Mouse (Mus musculus): ENCODE results near the gene Gm13696. TPM values are rescaled to one million over a fixed set of nuclear protein-coding genes. Genes with fewer than 3 reads are reported as not detected.
"Not testable (repeated sequence)": the region's sequence is repeated elsewhere in the genome, so short reads cannot be mapped to it uniquely, and the experiment has no call there.

The Gm13696 gene
- total and polyA plus RNA-seq, 3 experiments: 0.04 to 0.44 TPM; not detected in 1

- no peaks in the 10 kb centered on the region for H3K9me3 ChIP-seq (replicated peaks; ENCODE audit: low read length)
- in situ Hi-C loops (cut with MboI; ENCODE audit: low pct_ligation_motif_present, low pct_unique_long_range_greater_than_20kb, low sequenced_read_pairs): no loop called here
- no peak overlapping the region for H3K9ac ChIP-seq (ENCODE audit: insufficient read depth, low read depth)
- H3K27me3 ChIP-seq (replicated peaks): no peaks in the 10 kb centered on the region
- no peak for DNase-seq (ENCODE audit: extremely low read depth)
- no peaks in the 10 kb centered on the region for H3K79me2 ChIP-seq (replicated peaks; ENCODE audit: control insufficient read depth, extremely low read depth, insufficient read depth, poor library complexity, severe bottlenecking)
- no peak overlapping the region for H3K27ac ChIP-seq (ENCODE audit: insufficient read depth, low read depth)
- dilution Hi-C loops (cut with MboI; ENCODE audit: extremely low pct_ligation_motif_present, extremely low pct_unique_long_range_greater_than_20kb, low sequenced_read_pairs): no loop called here
- TF ChIP-seq ZNF384 (IDR thresholded peaks at IDR 0.05; ENCODE audit: low read depth, low read length) (no peak), IRF4 (IDR thresholded peaks at IDR 0.05; ENCODE audit: low read depth, low read length) (no peak), MAX (IDR thresholded peaks at IDR 0.05; ENCODE audit: low read length) (no peak), TCF12 (IDR thresholded peaks at IDR 0.05; ENCODE audit: low read depth, low read length) (no peak), POLR2A (IDR thresholded peaks at IDR 0.05; ENCODE audit: low read depth, low read length) (no peak)
- H3K4me3 ChIP-seq (replicated peaks in 1 of 3; ENCODE audit: low read depth in 2 of 3, low read length in 2 of 3, poor library complexity in 1 of 3): no peak overlapping the region
- H3K4me2 ChIP-seq (ENCODE audit: insufficient read depth, low read depth, poor library complexity, severe bottlenecking): no peak overlapping the region
- peaks cover 0 to 10% of the 10 kb centered on the region in 2 experiments; a peak in 2 of 4 replicates for H3K4me1 ChIP-seq (ENCODE audit: control insufficient read depth in 1 of 2, insufficient read depth in 2 of 2)
- H3K36me3 ChIP-seq (replicated peaks in 1 of 2; ENCODE audit: control insufficient read depth in 1 of 2, insufficient read depth in 1 of 2, low read length in 1 of 2): no peaks in the 10 kb centered on the region
Measured at GRCm38 (mm10) chr2:84014572-84014971, 41.6 kb downstream of the Gm13696 start.

- DNase-seq (ENCODE audit: extremely low read depth); H3K4me2 ChIP-seq (ENCODE audit: insufficient read depth, low read depth, poor library complexity, severe bottlenecking); H3K79me2 ChIP-seq (replicated peaks; ENCODE audit: control insufficient read depth, extremely low read depth, insufficient read depth, poor library complexity, severe bottlenecking); H3K36me3 ChIP-seq (replicated peaks in 1 of 2; ENCODE audit: control insufficient read depth in 1 of 2, insufficient read depth in 1 of 2, low read length in 1 of 2); H3K27me3 ChIP-seq (replicated peaks); H3K9ac ChIP-seq (ENCODE audit: insufficient read depth, low read depth); H3K4me3 ChIP-seq (replicated peaks in 1 of 3; ENCODE audit: low read depth in 2 of 3, low read length in 2 of 3, poor library complexity in 1 of 3); in situ Hi-C loops (cut with MboI; ENCODE audit: low pct_ligation_motif_present, low pct_unique_long_range_greater_than_20kb, low sequenced_read_pairs); H3K9me3 ChIP-seq (replicated peaks; ENCODE audit: low read length); dilution Hi-C loops (cut with MboI; ENCODE audit: extremely low pct_ligation_motif_present, extremely low pct_unique_long_range_greater_than_20kb, low sequenced_read_pairs); H3K27ac ChIP-seq (ENCODE audit: insufficient read depth, low read depth): not testable (repeated sequence)
- H3K4me1 ChIP-seq (ENCODE audit: control insufficient read depth in 1 of 2, insufficient read depth in 2 of 2): peaks cover 0 to 14% of the 10 kb centered on the region in 2 experiments; a peak in 2 of 4 replicates
Measured at GRCm38 (mm10) chr2:84016291-84016690, 43.4 kb downstream of the Gm13696 start.

- H3K9me3 ChIP-seq (replicated peaks; ENCODE audit: low read length): no peaks in the 10 kb centered on the region
- no peak overlapping the region for H3K4me3 ChIP-seq (replicated peaks in 1 of 3; ENCODE audit: low read depth in 2 of 3, low read length in 2 of 3, poor library complexity in 1 of 3)
- no peaks in the 10 kb centered on the region for H3K79me2 ChIP-seq (replicated peaks; ENCODE audit: control insufficient read depth, extremely low read depth, insufficient read depth, poor library complexity, severe bottlenecking)
- H3K4me1 ChIP-seq (ENCODE audit: control insufficient read depth in 1 of 2, insufficient read depth in 2 of 2): peaks cover 0 to 14% of the 10 kb centered on the region in 2 experiments; a peak in 2 of 4 replicates
- H3K27ac ChIP-seq (ENCODE audit: insufficient read depth, low read depth): no peak overlapping the region
- no peak for DNase-seq (ENCODE audit: extremely low read depth)
- no peaks in the 10 kb centered on the region for H3K27me3 ChIP-seq (replicated peaks)
- H3K4me2 ChIP-seq (ENCODE audit: insufficient read depth, low read depth, poor library complexity, severe bottlenecking): no peak overlapping the region
- no peaks in the 10 kb centered on the region for H3K36me3 ChIP-seq (replicated peaks in 1 of 2; ENCODE audit: control insufficient read depth in 1 of 2, insufficient read depth in 1 of 2, low read length in 1 of 2)
- TF ChIP-seq CHD1 (IDR thresholded peaks at IDR 0.05; ENCODE audit: low read depth, low read length) (no peak), JUND (conservative IDR thresholded peaks at IDR 0.05; ENCODE audit: low read depth, low read length) (no peak), ZNF384 (IDR thresholded peaks at IDR 0.05; ENCODE audit: low read depth, low read length) (no peak), TCF12 (IDR thresholded peaks at IDR 0.05; ENCODE audit: low read depth, low read length) (no peak), CHD2 (IDR thresholded peaks at IDR 0.05; ENCODE audit: low read length) (no peak), SIN3A (IDR thresholded peaks at IDR 0.05; ENCODE audit: low read length) (no peak), MEF2A (IDR thresholded peaks at IDR 0.05; ENCODE audit: borderline replicate concordance, low read depth, low read length) (no peak), ETS1 (conservative IDR thresholded peaks at IDR 0.05; ENCODE audit: low read depth, low read length) (no peak)
- in situ Hi-C loops (cut with MboI; ENCODE audit: low pct_ligation_motif_present, low pct_unique_long_range_greater_than_20kb, low sequenced_read_pairs) (no loop called here), dilution Hi-C loops (cut with MboI; ENCODE audit: extremely low pct_ligation_motif_present, extremely low pct_unique_long_range_greater_than_20kb, low sequenced_read_pairs) (no loop called here)
- H3K9ac ChIP-seq (ENCODE audit: insufficient read depth, low read depth): no peak overlapping the region
Measured at GRCm38 (mm10) chr2:84018330-84018729, 45.4 kb downstream of the Gm13696 start.
